Mouse (Mus musculus): Measurements from ENCODE around the gene Olfr1135. TPM values are rescaled to one million over a fixed set of nuclear protein-coding genes. Genes with fewer than 3 reads are reported as not detected.

The Olfr1135 gene
- polyA plus RNA-seq, 1 experiment from 2014 or later: not detected

DNA sequence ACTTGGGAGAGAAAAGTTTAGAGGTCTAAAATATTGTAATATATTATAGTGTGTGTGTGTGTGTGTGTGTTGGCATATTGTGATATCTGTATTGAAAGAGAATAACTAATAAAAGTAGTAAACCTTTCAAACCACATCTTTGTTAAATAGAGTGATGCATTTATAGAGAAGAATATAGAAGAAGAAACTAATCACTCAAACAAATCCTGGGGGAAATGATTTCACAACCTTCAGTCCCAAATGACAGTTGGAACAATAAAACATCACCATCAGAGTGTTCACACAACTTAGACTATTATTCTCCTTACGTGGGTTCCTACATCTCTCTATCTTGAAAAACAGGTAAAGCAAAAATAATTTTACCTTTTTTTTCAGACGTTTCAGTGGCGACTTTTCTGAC lies 46.7 kb downstream of the Olfr1135 start, which contains the start of gene Olfr1131:
TSS of gene Olfr1131 (plus strand) at position 301 of the 400 bp plus-strand sequence.
- H3K4me2 ChIP-seq (ENCODE audit: low read length): no peak within 1 kb of the TSS
- DNase-seq (ENCODE audit: low spot score) (no peak), ATAC-seq (replicated peaks; ENCODE audit: low FRiP score, low read depth) (no peak)
- no peaks in the 10 kb centered on the region for H3K27me3 ChIP-seq (ENCODE audit: insufficient read depth, low read length)
- WGBS: 67% methylated on average over 3 of the region's 3 CpGs
- no peaks in the 10 kb centered on the region for H3K9me3 ChIP-seq (replicated peaks; ENCODE audit: low read length)
- no peak within 1 kb of the TSS for H3K9ac ChIP-seq (ENCODE audit: low read depth, low read length)
- no peak within 1 kb of the TSS for H3K4me3 ChIP-seq (replicated peaks; ENCODE audit: low read depth, low read length)
- no peak for TF ChIP-seq CTCF (IDR thresholded peaks at IDR 0.05; ENCODE audit: low read depth)
- no peak within 1 kb of the TSS for H3K27ac ChIP-seq
- H3K36me3 ChIP-seq (ENCODE audit: insufficient read depth, low read length): no peaks in the 10 kb centered on the region
- H3K4me1 ChIP-seq (replicated peaks; ENCODE audit: insufficient read depth, low read length): no peaks in the 10 kb centered on the region

Other genes starting within 250 kb of the Olfr1135 start
- gene Olfr1124, start 243.4 kb downstream of the Olfr1135 start, polyA plus RNA-seq (2015; fragmentation: Nextera tagmentation; extraction: Ambion mirVana): 0.05 TPM in 1 of 2 replicates, not detected in the other
- not detected in 2 replicates for gene Olfr1126, start 219.7 kb downstream of the Olfr1135 start, polyA plus RNA-seq (2015; fragmentation: Nextera tagmentation; extraction: Ambion mirVana)
- not detected in 2 replicates for gene Pramel7, start 176.6 kb downstream of the Olfr1135 start, polyA plus RNA-seq (2015; fragmentation: Nextera tagmentation; extraction: Ambion mirVana)
- gene Pramel6, start 167.1 kb downstream of the Olfr1135 start, polyA plus RNA-seq (2015; fragmentation: Nextera tagmentation; extraction: Ambion mirVana): not detected in 2 replicates
- gene Olfr153, start 141.9 kb downstream of the Olfr1135 start, polyA plus RNA-seq (2015; fragmentation: Nextera tagmentation; extraction: Ambion mirVana): not detected in 2 replicates
- gene Olfr1128, start 128.1 kb downstream of the Olfr1135 start, polyA plus RNA-seq (2015; fragmentation: Nextera tagmentation; extraction: Ambion mirVana): not detected in 2 replicates
- gene Olfr1129, start 99.8 kb downstream of the Olfr1135 start, polyA plus RNA-seq (2015; fragmentation: Nextera tagmentation; extraction: Ambion mirVana): not detected in 2 replicates
- gene Olfr1130, start 67.5 kb downstream of the Olfr1135 start, polyA plus RNA-seq (2015; fragmentation: Nextera tagmentation; extraction: Ambion mirVana): not detected in 2 replicates
- gene Olfr1131, start 46.6 kb downstream of the Olfr1135 start, polyA plus RNA-seq (2015; fragmentation: Nextera tagmentation; extraction: Ambion mirVana): not detected in 2 replicates
- not detected in 2 replicates for gene Olfr1132, start 36.1 kb downstream of the Olfr1135 start, polyA plus RNA-seq (2015; fragmentation: Nextera tagmentation; extraction: Ambion mirVana)
- not detected in 2 replicates for gene Olfr1133, start 26.3 kb downstream of the Olfr1135 start, polyA plus RNA-seq (2015; fragmentation: Nextera tagmentation; extraction: Ambion mirVana)
- not detected in 2 replicates for gene Olfr1134, start 15.2 kb downstream of the Olfr1135 start, polyA plus RNA-seq (2015; fragmentation: Nextera tagmentation; extraction: Ambion mirVana)
- not detected in 2 replicates for gene Olfr1136, start 20.3 kb upstream of the Olfr1135 start, polyA plus RNA-seq (2015; fragmentation: Nextera tagmentation; extraction: Ambion mirVana)
- not detected in 2 replicates for gene Olfr1137, start 39.5 kb upstream of the Olfr1135 start, polyA plus RNA-seq (2015; fragmentation: Nextera tagmentation; extraction: Ambion mirVana)
- gene Olfr1138, start 66.3 kb upstream of the Olfr1135 start, polyA plus RNA-seq (2015; fragmentation: Nextera tagmentation; extraction: Ambion mirVana): not detected in 2 replicates
- not detected in 2 replicates for gene Olfr1140, start 70.1 kb upstream of the Olfr1135 start, polyA plus RNA-seq (2015; fragmentation: Nextera tagmentation; extraction: Ambion mirVana)
- gene Olfr1141, start 80.3 kb upstream of the Olfr1135 start, polyA plus RNA-seq (2015; fragmentation: Nextera tagmentation; extraction: Ambion mirVana): not detected in 2 replicates
- gene Olfr152, start 105.8 kb upstream of the Olfr1135 start, polyA plus RNA-seq (2015; fragmentation: Nextera tagmentation; extraction: Ambion mirVana): not detected in 2 replicates
- not detected in 2 replicates for gene Olfr1143, start 126.9 kb upstream of the Olfr1135 start, polyA plus RNA-seq (2015; fragmentation: Nextera tagmentation; extraction: Ambion mirVana)
- not detected in 2 replicates for gene Olfr1145, start 136.2 kb upstream of the Olfr1135 start, polyA plus RNA-seq (2015; fragmentation: Nextera tagmentation; extraction: Ambion mirVana)
- not detected in 2 replicates for gene Olfr1148, start 156.9 kb upstream of the Olfr1135 start, polyA plus RNA-seq (2015; fragmentation: Nextera tagmentation; extraction: Ambion mirVana)
- not detected in 2 replicates for gene Olfr1150-ps1, start 170.3 kb upstream of the Olfr1135 start, polyA plus RNA-seq (2015; fragmentation: Nextera tagmentation; extraction: Ambion mirVana)
- gene Olfr1151, start 182.2 kb upstream of the Olfr1135 start, polyA plus RNA-seq (2015; fragmentation: Nextera tagmentation; extraction: Ambion mirVana): not detected in 2 replicates
- gene Olfr1152, start 192.8 kb upstream of the Olfr1135 start, polyA plus RNA-seq (2015; fragmentation: Nextera tagmentation; extraction: Ambion mirVana): not detected in 2 replicates
- gene Olfr1153, start 221.3 kb upstream of the Olfr1135 start, polyA plus RNA-seq (2015; fragmentation: Nextera tagmentation; extraction: Ambion mirVana): not detected in 2 replicates
- not detected in 2 replicates for gene Olfr1154, start 231.5 kb upstream of the Olfr1135 start, polyA plus RNA-seq (2015; fragmentation: Nextera tagmentation; extraction: Ambion mirVana)

Data from kidney, postnatal 0 days (tissue).